25 mouse cellular contexts compared by ENCODE assay signal in genomic region chr4:150843181-150843580, GRCm38 (mm10). TPM values are rescaled to one million over a fixed set of nuclear protein-coding genes. Genes with fewer than 3 reads are reported as not detected.
DNase-seq lines count a peak whose midpoint lies in the region; ATAC-seq and TF ChIP-seq lines count a peak whose summit lies in the region.
"Had no signal": no experiment of that assay in that cellular context is flagged by ENCODE, and none has a peak within 500 bp of the region (broad histone marks: within the 10 kb centered on the region; RNA-seq: fewer than 3 reads in every experiment).

No protein-coding gene starts in this region.

- intact Hi-C loops in gastrocnemius, adult 2 months (cut with DNase I): no loop called here

- H3K4me2 ChIP-seq in stomach, postnatal 0 days (replicated peaks; ENCODE audit: low read depth): no peak overlapping the region
- no peak overlapping the region for H3K4me2 ChIP-seq in neural tube, embryonic 15.5 days
- H3K4me2 ChIP-seq: embryonic facial prominence, embryonic 12.5 days; forebrain, embryonic 12.5 days; hindbrain, embryonic 12.5 days; kidney, embryonic 15.5 days had no signal

- TF ChIP-seq EP300 in stomach, postnatal 0 days (optimal IDR thresholded peaks at IDR 0.05): no peak

- WGBS in stomach, postnatal 0 days: 78% methylated on average over 7 of the region's 7 CpGs
- WGBS in neural tube, embryonic 15.5 days: 88% methylated on average over 7 of the region's 7 CpGs

- H3K36me3 ChIP-seq in stomach, postnatal 0 days (ENCODE audit: control insufficient read depth, insufficient read depth, low read length): no peaks in the 10 kb centered on the region
- no peaks in the 10 kb centered on the region for H3K36me3 ChIP-seq in neural tube, embryonic 15.5 days
- H3K36me3 ChIP-seq: embryonic facial prominence, embryonic 12.5 days; forebrain, embryonic 12.5 days; G1E; heart, embryonic 10.5 days; hindbrain, embryonic 12.5 days; kidney, embryonic 15.5 days had no signal

- peak overlapping the region; percentile 12; the same call in 1 of the 2 replicates for H3K27ac ChIP-seq in gastrocnemius, adult 2 months
- no peak overlapping the region for H3K27ac ChIP-seq in stomach, postnatal 0 days (replicated peaks)
- no peak overlapping the region for H3K27ac ChIP-seq in neural tube, embryonic 15.5 days (replicated peaks)
- H3K27ac ChIP-seq: forebrain, embryonic 12.5 days; heart, embryonic 10.5 days; hindbrain, embryonic 12.5 days; kidney, embryonic 15.5 days had no signal

- ATAC-seq in stomach, postnatal 0 days (ENCODE audit: low FRiP score, low TSS enrichment): peak; percentile 61; the same call in 1 of the 2 replicates
- no peak for ATAC-seq in neural tube, embryonic 15.5 days (ENCODE audit: low FRiP score)
- ATAC-seq: CD4-positive, CD25-positive, alpha-beta regulatory T cell, adult 4 months; forebrain, embryonic 16.5 days; hindbrain, embryonic 16.5 days; inflammation-experienced regulatory T-cells, adult 6 months had no signal

- no peaks in the 10 kb centered on the region for H3K27me3 ChIP-seq in stomach, postnatal 0 days (ENCODE audit: control insufficient read depth, insufficient read depth, low read length)
- H3K27me3 ChIP-seq in neural tube, embryonic 15.5 days (replicated peaks): no peaks in the 10 kb centered on the region
- H3K27me3 ChIP-seq: embryonic facial prominence, embryonic 12.5 days; hindbrain, embryonic 12.5 days; kidney, embryonic 15.5 days had no signal

- H3K4me1 ChIP-seq in stomach, postnatal 0 days (replicated peaks; ENCODE audit: control insufficient read depth, insufficient read depth): no peaks in the 10 kb centered on the region
- H3K4me1 ChIP-seq in neural tube, embryonic 15.5 days: no peaks in the 10 kb centered on the region
- H3K4me1 ChIP-seq: kidney, embryonic 15.5 days had no signal

- no peak overlapping the region for H3K9ac ChIP-seq in stomach, postnatal 0 days (ENCODE audit: low read length)
- no peak overlapping the region for H3K9ac ChIP-seq in neural tube, embryonic 15.5 days (replicated peaks)
- H3K9ac ChIP-seq: embryonic facial prominence, embryonic 12.5 days; forebrain, embryonic 12.5 days; hindbrain, embryonic 12.5 days; kidney, embryonic 15.5 days had no signal

- H3K4me3 ChIP-seq in gastrocnemius, adult 2 months: no peak overlapping the region
- no peak overlapping the region for H3K4me3 ChIP-seq in stomach, postnatal 0 days (ENCODE audit: low read depth, low read length)
- no peak overlapping the region for H3K4me3 ChIP-seq in neural tube, embryonic 15.5 days (replicated peaks)
- H3K4me3 ChIP-seq: embryonic facial prominence, embryonic 12.5 days; forebrain, embryonic 12.5 days; heart, embryonic 10.5 days; hindbrain, embryonic 12.5 days; kidney, embryonic 15.5 days had no signal

- no peaks in the 10 kb centered on the region for H3K9me3 ChIP-seq in stomach, postnatal 0 days (ENCODE audit: control insufficient read depth, low read length)
- no peaks in the 10 kb centered on the region for H3K9me3 ChIP-seq in neural tube, embryonic 15.5 days (replicated peaks)
- H3K9me3 ChIP-seq: embryonic facial prominence, embryonic 12.5 days; forebrain, embryonic 12.5 days; G1E; heart, embryonic 10.5 days; hindbrain, embryonic 12.5 days; kidney, embryonic 15.5 days had no signal

- peak; percentile 65 for DNase-seq in adrenal gland, adult 2 months
- DNase-seq in adrenal gland, postnatal 4 days (ENCODE audit: low spot score in 2 of 2): no peak
- DNase-seq in gastrocnemius, adult 2 months: no peak
- DNase-seq in gastrocnemius, postnatal 25 days: no peak
- peak; percentile 38 for DNase-seq in NIH3T3 (ENCODE audit: low read depth)
- no peak for DNase-seq in stomach, postnatal 0 days (ENCODE audit: low spot score)
- DNase-seq in cerebellum, postnatal 14 days: no peak
- DNase-seq: cerebellum, adult 2 months; cerebellum, postnatal 10 days; embryo, embryonic 11 days; heart, adult 18-20 months; heart, postnatal 10 days; heart, postnatal 4 days; kidney, adult 2 months had no signal

- no peak for TF ChIP-seq CTCF in gastrocnemius, adult 2 months (IDR thresholded peaks at IDR 0.05)
- no peak for TF ChIP-seq CTCF in stomach, postnatal 0 days (IDR thresholded peaks at IDR 0.05; ENCODE audit: low read depth)

RNA-seq across cellular contexts. Expression of gene Errfi1, which starts 10.5 kb away (rescaled TPM):
- 10 to 100 TPM; 41.7 to 49.8 TPM for total RNA-seq in adrenal gland, adult 2 months (2021)
- polyA plus RNA-seq in adrenal gland, adult 2 months (2012; rRNA removed): 12.1 and 12.6 TPM in 2 replicates
- 10 to 100 TPM; 26.9 to 39.3 TPM for total RNA-seq in adrenal gland, postnatal 4 days (2021)
- 10 to 100 TPM; 20.7 to 50.5 TPM for total RNA-seq in gastrocnemius, adult 2 months (2021)
- 10 to 100 TPM; 16.0 to 17.9 TPM for total RNA-seq in gastrocnemius, postnatal 25 days (2021)
- 30.6 and 32.1 TPM in 2 replicates for polyA plus RNA-seq in stomach, postnatal 0 days (2015; fragmentation: Nextera tagmentation; extraction: Ambion mirVana)
- polyA plus RNA-seq in neural tube, embryonic 15.5 days (2015; fragmentation: Nextera tagmentation; extraction: Ambion mirVana): 51.8 and 57.4 TPM in 2 replicates
- polyA plus RNA-seq: G1E had no signal

Comparison
In these comparisons a context has a peak if more than half of its experiments do, and no peak if none do; other contexts are left out.
1. DNase-seq: peak in adrenal gland, adult 2 months (single experiment) and NIH3T3 (single experiment); none in adrenal gland, postnatal 4 days (0 of 2), gastrocnemius, adult 2 months (single experiment), gastrocnemius, postnatal 25 days (single experiment), stomach, postnatal 0 days (single experiment) and cerebellum, postnatal 14 days (0 of 2).